1 mouse cellular context compared by ENCODE assay signal in the genomic region with DNA sequence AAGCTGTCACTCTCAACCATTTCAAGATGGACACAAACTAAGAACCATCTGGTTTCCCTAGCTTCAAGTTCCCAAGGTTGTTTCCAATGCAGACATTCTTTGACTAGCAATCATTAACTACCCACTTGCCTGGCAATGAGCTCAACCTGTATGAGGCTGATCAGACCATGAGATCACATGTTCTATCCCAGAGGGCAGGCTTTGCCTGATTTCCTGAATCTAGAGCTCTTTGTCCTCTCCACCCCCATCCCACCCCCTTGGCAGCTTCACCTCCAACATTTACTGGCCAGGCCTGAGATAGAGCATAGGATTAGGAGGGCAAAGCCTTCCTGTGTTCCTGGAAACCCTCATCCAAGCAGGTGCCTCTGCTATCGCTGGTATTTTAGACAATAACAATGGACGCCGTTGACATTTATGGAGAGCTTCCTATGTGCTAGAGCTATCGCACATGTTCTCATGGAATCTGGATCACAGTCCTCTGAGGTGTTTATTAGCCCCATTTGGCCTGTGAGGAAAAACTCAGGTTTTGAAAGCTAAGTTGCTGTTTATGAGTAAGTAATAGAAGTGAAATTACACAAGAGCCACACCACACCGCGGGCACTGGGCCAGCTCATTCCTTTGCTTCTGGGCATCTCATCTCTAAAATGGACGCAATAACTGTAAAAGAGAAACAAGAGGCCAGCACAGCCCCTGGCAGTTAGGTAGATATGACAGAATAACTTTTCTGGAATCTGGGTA.
TF ChIP-seq lines count a peak whose summit lies in the region.

No protein-coding gene starts in this region.

TF ChIP-seq in MEL, 35 proteins besides CTCF, POLR2A, EP300 and RAD21 (continued from another document):
- TF ChIP-seq MAX (IDR thresholded peaks at IDR 0.05; ENCODE audit: low read length): 0 out of 2 replicates have a peak, but pooled peaks have one; percentile 49
